Mouse (Mus musculus) heart, postnatal 10 days (tissue): ENCODE data around the gene Aff3. TPM values are rescaled to one million over a fixed set of nuclear protein-coding genes. Genes with fewer than 3 reads are reported as not detected.

ENCODE experiments used
- DNase-seq, 2 experiments: peaks; one replicate each; pipeline ENCODE4 v3.0.0; 2021
- intact Hi-C: fragments of 180-260 bp; cut with DNase I; formaldehyde crosslinking; loops from one replicate; pipeline ENCODE4 v1.15.1; 2025
- total RNA-seq, 2 experiments: library from RNA; stranded (reverse); gene quantifications; 2 replicates each; pipeline ENCODE4 v1.2.3; 2021

The Aff3 gene
- total RNA-seq, 2 experiments from 2014 or later = 5.2 to 6.9 TPM

DNA sequence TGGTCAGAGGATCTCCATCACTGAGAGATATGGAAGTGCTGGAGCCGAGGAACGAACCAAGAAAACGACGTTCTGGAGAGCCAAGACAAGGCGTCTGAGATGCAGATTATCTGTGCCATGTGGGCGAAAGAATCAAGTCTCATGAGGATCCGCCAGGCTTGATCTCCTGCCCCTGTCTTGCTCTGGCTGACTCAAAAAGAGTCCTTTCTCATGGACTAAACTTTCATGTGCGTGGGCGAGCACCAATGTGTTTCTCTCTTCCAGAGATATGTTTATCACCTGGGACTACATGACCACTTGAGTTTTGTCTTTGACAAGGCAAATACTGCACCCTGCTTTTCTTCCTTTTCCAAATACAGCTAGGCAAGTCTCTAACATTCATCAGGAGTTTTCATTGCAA, 6.4 kb downstream of the Aff3 start:
- DNase-seq = no peak
- intact Hi-C loops = no loop called here

DNA sequence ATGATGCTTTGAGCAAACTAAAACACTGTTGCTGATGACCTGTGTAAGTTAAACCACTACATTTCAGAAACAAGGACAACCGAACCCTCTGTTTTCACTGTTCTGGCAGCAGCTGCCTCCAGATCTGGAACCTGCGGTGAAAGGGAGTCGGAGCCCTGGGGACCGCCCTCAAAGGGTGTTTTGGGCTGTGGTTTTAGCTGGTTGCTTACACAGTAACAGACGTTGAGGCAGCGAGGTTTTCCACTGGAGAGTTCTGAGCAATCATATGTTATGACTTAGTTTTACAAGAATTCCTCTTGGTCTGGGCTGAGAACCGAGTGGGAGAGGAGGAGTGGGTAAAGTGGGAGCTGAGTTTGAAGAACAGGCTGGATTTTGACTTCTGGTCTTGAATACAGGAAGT, 7.1 kb downstream of the Aff3 start:
- intact Hi-C loops = no loop called here
- no peak for DNase-seq

DNA sequence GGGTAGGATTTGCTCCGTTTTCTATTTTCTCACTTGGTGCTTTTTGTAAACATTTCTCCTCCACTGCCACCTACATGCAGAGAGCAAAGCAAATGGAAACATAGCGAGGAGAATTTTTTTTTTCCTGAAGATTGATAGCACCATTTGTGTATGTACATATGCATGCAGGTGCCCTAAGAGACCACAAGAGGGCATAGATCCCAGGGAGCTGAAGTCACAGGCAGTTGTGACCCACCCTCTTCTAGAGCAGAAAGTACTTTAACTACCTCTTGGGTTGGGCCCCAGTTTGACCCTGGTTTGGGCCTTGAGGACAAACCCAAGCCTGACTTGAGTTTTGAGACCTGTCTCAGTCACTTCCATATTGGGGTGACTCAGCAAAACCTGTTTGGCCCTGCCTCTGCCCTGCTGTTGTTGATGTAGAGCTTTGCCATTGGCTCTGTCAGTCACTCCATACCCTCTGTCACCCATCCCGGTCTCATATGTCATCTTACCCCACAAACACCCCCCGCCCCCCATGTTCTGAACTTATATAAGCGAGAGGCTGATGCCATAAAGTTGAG, 9.7 kb downstream of the Aff3 start:
- intact Hi-C loops = no loop called here
- no peak for DNase-seq

DNA sequence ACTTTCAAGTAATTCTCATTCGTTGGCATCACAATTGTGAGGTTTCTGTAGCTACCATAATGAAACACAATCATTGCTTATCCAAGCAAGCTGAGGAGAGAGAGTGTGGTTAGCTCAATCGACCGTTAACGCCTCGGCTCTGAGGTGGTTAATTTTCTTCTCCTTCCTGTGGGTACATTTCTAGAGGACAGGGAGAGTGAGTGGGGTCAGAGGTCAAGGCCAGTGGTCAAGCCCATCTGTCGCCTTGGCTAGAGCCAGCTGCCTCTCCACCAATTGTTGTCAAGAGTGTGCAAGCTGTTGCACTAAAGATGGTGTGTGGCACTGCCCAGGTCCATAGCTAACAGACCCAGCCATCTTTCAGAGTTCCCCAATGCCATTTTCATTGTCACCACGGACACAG, 14.7 kb downstream of the Aff3 start:
- intact Hi-C loops = no loop called here
- no peak for DNase-seq

DNA sequence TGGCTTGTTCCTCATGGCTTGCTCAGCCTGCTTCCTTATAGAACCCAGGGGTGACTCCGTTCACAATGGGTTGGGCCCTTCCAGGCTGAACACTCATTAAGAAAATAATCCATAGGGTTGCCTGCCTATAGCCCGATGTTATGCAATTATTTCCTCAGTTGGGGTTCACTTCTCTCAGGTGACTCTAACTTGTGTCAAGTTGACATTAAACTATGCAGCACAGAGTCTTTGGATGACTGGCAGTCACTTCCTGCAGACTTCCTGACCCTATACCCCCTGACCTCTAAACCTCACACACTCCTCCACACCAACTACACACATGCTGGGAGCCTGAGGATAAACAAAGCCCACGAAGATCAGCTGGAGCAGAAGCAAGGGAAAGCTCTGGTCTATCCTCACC, 15.6 kb downstream of the Aff3 start:
- no peak for DNase-seq
- intact Hi-C loops = no loop called here

DNA sequence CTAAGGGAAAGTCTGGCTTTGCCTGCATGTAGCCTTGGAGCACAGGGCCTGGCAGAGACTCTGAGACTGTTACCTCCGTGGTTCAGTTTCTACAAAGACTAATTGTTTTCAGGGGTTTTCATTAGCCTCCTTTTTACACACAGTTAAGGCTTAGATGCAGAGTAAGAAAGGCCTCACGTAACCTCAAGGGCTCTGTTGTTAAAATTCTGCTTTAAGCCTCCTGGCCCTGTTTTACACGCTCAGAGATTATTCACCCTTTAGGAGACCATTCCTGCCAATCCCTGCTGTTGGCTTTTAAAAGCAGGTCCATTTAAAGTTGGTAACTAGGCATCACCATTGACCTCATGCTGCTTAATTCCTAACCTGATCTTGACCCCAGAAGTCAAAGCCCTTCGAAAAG, 22.5 kb downstream of the Aff3 start:
- intact Hi-C loops = no loop called here
- DNase-seq = no peak

DNA sequence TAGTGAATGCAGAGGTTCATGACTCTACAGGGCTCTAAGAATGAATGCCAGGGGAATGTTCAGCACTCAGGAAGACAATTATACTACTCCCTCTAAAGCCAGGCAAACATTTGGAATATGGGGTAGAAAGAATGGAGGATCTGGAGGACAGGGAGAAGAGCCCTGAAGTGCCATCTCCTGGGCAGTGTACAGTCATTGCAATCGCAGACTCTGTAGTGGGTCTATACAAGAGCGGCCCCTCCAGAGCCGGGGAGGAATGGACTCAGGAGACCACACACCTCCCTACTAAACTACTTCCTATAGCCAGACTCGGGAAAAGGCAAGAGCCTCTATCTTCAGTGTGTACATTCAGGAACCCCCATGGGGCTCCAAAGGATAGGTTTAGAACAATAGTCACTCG, 25.1 kb downstream of the Aff3 start:
- no peak for DNase-seq
- intact Hi-C loops = no loop called here

DNA sequence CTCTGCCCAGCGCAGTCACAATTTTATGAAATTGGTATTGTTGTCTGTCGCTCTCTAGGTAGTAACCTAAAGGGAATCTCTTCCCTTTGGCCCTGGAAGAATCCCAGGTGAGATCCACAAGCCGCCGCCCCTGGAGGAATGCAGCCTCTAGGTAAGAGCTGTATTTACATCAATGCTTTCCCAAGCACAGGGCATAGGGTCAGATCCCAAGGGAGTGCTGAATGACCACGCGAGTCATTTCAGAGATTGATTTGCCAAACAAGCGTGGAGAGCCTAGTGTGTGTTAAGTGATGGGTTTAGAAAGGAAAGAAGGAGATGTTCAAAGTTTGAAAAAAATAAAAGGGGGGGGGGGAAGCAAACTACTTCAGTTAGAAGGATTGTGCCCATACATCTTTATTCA, 29.2 kb downstream of the Aff3 start:
- intact Hi-C loops = no loop called here
- no peak for DNase-seq

DNA sequence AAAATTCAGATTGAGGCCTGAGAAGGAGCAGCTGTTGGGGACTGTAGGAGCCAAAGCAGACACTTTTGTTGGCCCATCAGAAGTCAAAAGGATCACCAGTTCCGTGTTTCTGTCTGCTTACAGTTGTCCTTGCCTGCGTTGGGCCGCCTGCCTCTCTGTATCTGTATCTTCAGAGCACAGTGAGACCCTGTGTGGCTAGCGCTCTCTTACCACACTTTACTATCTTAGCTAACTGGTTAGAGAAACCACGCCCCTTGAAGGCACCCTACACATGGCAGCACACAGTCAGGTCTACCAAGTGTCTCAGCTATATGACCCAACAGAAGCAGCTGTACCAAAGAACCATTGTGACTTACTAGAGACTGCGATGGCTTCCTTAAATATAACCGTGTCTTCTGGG, 30.7 kb downstream of the Aff3 start:
- DNase-seq = no peak
- intact Hi-C loops = no loop called here

DNA sequence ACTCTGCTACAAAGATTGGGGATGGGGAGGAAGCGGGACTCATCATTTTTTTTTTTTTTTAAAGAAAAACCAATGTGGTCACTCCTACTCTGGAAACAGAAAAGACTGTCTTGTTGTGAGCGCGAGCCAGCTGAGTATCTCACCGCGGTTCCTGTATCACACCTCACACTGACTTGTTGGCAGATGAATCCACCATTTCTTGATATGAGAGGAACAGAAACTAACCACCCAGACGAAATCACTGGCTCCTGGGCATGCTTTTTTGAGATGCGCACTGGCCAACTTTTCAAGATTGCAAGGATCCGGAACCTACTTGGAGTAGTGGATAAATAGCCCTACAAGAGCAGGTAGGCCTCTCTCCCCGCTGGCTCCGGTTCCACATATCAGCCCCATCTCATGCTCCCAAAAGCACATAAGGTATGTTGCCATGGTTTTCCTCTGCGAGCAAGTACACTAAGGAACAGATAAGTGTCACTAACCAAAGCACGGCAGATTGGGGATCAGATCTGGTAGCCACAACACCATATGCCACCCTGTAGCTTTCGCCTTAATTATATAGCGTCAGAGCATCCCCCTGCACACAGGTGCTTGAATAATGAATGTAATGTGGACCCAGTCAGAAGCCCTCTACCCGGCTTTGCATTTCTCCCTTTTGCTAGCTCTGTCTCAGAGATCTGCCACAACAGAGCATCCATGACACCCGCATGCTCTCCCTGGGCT, 32.1 kb downstream of the Aff3 start:
- no peak for DNase-seq
- intact Hi-C loops = no loop called here

DNA sequence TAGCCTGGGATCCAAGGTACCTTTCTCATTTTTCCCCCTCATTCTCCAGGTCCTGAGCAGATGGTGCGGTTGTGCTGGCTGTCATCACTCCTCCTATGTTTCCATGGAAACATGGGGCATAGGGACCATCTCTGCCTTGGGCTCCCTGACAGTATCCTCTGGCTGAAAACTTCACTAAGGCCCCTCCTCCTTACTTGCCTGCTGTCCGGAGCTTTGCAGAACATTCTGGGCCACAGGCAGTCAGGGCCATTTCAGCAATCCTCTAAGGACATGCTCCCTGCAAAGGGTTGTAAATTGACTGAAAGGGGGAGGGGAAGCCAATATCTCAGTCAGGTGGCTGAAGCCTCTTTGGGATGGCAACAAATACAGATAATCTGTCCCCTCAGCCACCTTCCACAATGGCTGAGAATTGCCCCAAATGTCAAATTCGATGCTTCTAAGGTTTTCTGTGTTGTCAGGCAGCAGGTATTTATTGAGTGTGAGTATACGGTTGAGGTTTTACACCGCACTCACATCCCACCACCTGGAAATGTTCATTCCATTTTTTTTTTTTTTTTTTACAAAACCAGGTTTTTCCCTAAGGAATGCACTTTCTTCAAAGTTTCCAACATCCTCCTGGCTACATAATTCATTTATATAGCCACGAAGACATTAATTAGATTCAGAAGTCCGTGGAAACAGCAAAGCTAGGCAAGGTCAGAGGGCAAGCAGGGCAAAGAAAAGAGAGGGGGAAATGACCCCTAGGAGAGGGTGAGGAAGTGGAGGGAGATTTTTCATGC, 33.1 kb downstream of the Aff3 start:
- intact Hi-C loops = no loop called here
- DNase-seq = no peak

DNA sequence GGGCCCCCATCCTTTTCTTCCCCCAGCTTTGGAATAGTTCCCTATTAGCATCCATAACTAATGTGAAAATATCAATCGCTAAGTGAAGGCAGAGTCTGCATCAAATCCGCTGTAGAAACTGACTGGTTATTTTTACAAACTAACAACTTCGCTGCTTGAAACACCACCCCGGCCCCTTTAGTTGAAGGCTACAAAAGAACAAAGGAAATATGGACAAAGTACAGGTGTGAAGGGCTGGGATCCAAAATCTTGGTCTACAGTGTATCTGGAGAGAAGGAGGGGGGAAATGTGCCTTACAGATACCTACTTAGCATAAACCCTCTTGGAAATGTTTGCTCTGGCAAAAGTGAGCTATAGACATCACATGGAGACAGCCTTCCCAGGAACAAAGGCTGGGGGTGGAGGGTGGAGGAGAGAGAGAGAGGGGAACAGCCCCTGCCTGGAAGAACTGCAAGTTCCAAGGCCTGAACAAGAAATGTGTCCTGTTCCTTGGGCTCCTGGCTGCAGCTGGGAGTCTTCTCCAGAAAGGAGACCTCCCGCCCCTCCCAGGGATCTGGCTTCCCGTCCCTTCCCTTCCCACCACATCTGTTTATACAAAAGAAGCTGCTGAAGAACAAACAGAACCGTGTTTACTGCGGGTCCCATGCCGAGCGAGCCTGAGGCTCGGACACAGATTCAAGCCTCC, 35.7 kb downstream of the Aff3 start:
- intact Hi-C loops = loop anchor here (5.0 kb wide), 1 partner anchor 237 kb away; no protein-coding TSS in a partner anchor
- DNase-seq = peak; percentile 39 to 46

DNA sequence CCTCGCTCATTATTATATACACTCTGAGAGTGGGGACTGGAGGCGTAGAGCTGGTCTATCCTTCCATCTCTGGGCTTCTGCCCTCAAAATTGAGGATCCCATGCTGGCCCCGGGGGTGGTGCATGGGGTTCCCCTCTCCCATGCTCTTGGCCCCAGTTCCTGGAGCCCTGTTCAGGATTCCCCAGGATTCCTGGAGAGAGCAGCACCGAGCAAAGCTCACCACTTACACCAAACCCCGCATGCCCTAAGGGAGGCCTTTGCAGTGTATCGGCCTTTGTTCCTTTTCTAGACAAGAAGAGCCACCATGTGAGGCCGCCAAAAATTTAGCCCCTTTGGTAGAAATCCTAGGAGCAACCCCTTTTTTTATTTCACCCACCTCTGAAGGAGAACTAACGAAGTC, 36.3 kb downstream of the Aff3 start:
- intact Hi-C loops = loop anchor here (5.0 kb wide), 1 partner anchor 236 kb away; no protein-coding TSS in a partner anchor
- DNase-seq = peak; percentile 11 to 17

DNA sequence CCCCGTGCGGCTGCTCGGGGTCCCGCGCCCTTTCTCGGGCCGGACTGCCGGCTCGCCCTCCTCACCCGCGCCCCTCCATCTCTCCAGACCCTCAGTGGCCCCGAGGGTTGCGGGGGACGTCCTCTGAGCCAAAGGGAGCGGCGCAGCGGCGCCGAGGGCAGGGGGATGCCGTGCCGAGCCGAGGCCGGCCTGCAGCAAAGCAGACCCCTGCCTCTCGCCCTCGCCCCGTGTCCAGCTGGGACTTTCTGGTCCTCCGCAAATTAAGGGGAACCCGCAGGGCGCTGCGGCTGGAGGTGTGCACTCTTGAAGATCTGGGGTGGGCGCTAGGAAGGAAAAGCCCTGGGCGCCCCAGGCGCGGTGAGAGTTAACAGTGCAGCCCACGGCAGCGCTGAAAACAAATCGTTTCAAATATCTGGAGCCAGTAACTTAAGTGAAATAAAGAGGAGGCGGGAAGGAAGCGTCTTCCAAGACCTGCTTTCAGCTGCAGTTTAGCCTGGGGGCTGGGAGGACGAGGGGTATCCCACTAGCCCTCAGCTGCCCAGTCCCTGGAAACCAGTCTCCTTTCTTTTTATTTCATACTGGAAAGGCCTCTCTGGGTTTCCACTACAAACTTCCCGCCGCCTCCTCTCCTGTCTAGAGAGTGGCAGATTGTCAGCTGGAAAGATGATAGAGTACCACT, 36.9 kb downstream of the Aff3 start:
- DNase-seq = peak; percentile 26 to 32
- intact Hi-C loops = loop anchor here (5.0 kb wide), 1 partner anchor 236 kb away; no protein-coding TSS in a partner anchor

DNA sequence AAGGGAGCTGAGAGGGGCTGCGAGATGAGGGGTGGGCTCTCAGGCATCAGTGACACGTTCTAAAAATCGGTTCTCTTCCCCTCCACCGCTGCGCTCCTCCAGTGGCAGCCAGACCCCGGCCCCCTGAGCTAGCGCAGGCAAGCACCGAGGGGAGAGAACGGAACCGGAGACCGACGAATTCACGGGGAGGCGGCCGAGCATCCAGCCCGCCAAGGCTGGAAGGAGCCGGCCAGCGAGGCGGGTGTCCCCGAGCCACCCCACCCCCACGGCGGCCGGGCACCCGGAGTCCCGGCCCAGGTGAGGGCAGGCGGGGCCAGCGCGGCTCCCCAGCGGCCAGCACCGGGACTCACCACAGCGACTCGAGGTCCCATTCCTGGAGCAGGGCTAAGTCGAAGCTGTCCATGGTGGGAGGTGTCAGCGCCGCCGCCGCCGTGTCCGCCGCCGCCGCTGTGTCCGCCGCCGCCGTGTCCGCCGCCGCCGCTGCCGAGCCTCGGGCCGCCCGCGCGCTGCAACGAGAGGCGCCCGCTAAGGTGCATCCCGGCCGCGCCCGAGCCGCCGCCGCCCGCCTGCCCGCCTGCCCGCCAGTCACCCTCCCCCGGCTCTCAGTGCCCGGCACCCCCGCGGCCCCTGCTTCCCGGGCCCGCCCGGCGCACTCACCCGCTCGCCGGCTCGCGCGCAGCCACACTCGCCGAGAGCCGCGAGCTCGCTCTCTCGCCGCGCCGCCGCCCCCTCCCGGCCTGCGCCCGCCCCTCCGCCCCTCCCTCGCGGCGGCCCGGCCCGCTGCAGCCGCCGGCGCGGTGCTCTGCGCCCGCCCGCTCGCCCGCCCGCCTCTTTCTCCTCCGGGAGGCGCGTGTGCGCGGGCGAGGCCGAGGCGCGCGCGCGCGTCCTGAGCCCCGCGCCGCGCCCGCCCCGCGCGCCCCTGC, 37.8 kb downstream of the Aff3 start:
- peak; percentile 52 to 58 for DNase-seq
- intact Hi-C loops = loop anchor here (5.0 kb wide), 1 partner anchor 235 kb away; no protein-coding TSS in a partner anchor

DNA sequence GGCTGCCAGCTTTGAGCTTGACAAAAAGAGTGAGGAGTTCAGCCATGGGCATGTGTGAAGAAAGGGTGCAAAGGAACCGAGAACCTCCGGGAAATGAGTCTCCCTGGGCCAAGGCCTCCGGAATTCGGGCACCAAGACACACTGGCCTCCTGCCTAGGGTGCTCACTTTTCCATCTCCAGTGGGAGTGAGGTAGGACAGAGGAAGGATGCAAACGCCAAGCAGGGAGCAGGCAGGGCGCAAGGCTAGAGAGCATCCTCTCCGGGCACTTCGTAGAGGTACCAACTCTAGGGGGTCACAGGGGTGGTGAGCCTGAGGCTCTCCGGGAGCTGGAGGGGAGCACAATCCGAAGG, 38.4 kb downstream of the Aff3 start:
- intact Hi-C loops = loop anchor here (5.0 kb wide), 1 partner anchor 234 kb away; no protein-coding TSS in a partner anchor
- peak in 1 of 2 experiments; percentile 23 for DNase-seq

DNA sequence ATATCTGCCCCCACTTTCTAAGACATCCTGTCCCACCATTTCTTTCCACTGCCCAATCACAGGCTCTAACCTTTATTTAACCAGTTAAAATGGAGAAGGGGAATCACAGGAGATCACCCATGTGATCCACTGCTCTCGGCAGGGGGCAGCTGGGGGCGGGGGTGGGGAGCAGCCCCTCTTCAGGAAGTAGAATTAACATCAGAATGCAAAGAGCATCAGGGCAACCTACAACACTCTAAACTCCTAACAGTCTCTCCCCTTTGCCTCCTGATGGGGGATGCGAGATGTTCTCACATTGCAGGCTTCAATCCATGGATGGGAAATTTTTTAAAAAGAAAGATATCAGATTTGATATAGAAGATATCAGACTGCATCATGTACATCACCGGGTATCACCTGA, 42.9 kb downstream of the Aff3 start:
- intact Hi-C loops = no loop called here
- no peak for DNase-seq

DNA sequence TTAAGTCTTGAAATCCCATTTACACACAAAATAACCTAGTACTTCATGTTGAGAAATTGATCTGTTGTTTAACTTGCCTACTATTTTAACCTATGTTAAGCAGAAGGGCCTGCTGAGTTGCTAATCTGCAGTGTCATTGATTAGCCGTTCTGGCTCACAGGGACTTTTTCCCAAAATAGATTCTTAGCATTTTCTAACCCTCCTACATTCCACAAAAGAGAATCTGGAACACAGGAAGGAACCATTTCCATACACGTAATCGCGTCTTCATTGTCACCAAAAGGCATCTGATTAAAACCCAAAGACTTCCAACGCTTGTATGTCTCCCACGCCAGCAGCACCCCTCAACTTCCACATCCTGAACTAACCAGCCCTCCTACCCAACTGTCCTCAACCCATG, 44.4 kb downstream of the Aff3 start:
- intact Hi-C loops = no loop called here
- no peak for DNase-seq

DNA sequence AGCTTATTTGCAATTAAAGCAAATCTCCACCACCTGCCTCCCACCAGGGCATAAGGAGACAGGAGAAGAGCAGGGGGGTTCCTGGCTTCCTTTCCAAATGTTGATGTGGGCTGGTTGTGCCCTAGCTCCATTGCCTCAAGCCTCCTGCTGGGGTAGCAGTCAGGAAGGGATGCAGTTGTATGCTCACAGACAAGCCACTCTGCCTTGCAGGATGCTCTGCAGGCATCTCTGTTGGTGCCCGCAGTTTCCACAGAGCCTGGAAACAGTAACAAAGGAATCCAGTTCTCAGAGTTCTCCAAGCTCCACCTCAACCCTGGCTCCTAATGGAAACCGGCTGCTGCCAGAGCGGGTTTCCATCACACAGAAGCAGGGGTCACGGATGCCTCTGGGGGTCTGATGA, 58.0 kb downstream of the Aff3 start:
- intact Hi-C loops = no loop called here
- DNase-seq = no peak

DNA sequence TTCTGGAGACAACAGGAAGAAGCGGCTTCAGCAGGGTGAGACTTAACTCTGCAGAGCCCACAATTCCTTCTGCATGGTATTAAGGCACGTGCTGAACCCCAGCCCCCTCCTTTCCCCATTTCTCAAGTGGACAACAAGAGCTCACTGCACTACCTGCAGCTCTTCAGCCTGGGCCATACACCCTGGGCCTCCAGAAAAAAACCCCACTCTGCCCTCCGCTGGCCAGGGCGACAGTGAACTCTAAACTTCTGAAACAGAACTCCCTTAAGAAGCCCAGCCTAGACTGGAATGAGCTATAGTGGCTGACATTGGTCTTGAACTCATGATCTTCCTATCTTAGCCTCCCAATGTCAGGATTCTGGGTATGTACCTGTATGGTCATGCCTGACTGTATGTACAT, 59.3 kb downstream of the Aff3 start:
- no peak for DNase-seq

More for the DNA sequence above, 59.3 kb downstream of the Aff3 start:
- intact Hi-C loops = no loop called here
